Mouse (Mus musculus) retina, postnatal 1 day (tissue): Measurements from ENCODE around the gene Nit1.
A peak's percentile ranks its signal among the peaks of the same experiment; 100 is the strongest.
"Not testable (repeated sequence)": the region's sequence is repeated elsewhere in the genome, so short reads cannot be mapped to it uniquely, and the experiment has no call there.

Experiments
- DNase-seq: peaks from one replicate; pipeline ENCODE4 v3.0.0-alpha.2; 2012

Gene Nit1

GRCm38 (mm10) chr1:171348665-171349064 is 3.2 kb upstream of the Nit1 start:
- DNase-seq: no peak

DNA sequence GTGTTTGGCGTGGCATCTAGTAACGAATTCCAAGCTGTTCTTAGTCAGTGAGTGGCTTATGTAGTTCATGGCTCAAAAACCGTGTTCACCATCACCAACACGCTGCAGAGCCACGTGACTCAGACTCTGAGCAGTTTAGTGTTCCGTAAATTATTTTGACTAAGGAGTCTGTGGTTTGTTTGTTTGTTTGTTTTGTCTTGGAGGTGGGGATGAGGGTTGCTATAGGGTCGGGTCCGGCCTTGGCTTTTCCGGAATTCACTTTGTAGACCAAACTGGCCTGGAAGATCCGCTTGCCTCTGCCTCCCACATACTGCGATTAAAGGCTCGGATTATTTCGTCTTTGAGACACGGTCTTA is 627 bp upstream of the Nit1 start:
- DNase-seq: no peak

DNA sequence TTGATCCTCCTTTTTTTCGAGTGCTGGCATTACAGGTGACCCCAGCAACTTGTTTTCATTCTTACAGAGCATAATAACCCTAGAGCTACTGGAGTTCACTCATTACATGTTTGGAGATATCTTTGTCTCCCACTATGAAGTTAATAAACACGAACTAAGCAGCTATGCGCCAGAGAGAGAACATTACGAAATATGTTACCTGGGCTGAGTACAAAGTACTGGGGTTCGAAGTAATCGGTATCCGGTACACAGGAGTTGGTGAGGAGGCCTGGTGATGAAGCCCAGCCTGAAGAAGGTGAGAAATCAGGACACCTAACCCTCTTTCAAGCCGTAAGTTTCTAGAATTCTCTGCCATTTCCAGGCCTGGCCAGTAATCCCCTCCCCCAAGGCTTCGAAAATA is 731 bp downstream of the Nit1 start:
- DNase-seq: no peak

DNA sequence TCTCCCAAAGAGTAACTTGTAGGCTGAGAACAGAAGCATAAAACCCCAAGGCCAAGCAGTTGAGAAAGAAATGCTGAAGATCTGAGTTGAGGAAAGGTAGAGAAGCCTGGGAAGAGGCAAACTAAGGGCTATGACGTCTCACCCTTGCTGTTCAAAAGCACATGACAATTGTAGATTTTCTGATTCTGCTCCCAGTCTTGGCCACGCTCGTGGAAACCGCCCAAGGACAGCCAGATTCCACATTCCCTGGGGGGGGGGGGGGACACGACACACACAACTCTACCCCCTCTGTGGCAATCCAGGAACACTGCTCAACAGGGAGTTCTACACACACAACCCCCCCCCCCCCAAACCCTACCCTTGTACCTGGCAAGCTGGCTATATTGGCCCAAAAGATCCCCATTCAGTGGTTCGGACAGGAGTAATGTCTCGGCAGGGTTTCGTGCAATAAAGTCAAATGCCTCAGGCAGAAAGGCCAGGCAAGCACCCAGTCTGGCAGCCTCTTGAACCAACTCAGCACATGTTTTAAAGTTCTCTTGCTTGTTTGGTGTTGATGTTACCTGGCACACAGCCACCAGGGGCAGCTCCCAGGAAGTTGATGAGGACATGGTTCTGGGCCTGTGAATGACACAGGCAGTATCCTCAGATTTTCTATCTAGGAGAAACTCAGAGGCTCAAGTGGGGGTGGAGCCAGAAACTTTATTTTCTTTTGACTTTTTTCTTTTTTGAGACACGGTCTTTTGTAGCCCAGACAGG is 1.3 kb downstream of the Nit1 start:
- DNase-seq: peak; percentile 17

- DNase-seq: no peak
Observed at GRCm38 (mm10) chr1:171342262-171343207, 2.9 kb downstream of the Nit1 start.

DNA sequence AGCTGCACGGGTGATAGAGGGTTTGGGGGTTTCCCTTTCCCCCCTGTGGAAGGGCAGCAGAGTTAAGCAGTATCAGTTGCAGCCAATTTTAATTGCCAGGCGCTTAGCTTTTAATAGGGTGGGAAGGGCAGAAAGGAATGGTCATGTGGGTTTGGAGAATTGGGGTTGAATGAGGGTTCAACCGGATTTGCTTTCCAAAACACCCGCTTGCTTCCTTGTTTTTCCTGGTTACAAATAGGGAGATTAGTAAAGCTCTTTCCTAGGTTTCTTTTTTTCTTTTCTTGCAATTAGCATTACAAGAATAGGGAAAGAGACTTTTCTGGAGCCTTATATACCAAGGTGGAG is 15.3 kb downstream of the Nit1 start:
- no peak for DNase-seq

DNA sequence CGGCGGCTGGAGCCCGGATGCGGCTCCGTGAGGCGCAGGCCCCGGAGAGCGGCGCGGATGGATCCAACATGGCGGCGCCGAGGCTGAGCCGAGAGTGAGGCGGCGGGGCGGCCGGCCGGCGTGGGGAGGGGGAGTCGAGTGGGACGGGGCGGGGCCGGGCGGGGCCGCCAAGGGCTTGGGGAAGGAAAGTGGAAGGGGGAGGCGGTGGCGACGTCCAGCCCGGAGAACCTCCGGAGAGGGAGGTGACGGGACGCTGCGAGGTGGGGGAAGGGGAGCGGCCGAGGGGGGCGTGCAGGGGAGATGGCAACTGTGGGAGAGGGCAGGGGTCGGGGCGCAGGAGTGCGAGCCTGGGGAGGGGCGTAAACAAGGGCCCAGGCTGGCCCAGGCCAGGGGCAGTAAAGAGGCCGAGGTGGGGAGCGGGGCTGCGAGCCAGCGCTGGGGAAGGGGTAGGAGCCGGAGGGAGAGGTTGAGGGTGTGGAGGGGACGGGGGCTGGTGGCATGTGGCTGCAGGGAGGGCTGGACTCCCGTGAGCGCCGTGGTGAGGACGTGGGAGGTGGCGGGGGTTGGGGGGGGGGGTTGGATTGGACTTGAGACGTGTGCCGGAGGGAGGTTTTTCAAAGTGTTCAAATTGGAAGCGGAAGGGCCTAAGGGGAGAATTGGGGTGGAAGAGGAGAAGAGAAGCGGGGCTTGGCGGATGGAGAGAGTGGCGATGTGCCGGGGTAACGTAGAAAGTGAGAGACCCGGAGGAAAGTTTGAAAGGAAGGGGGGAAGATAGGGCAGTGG is 15.8 kb downstream of the Nit1 start:
- DNase-seq: peak; percentile 93

GRCm38 (mm10) chr1:171328839-171329432 is 16.5 kb downstream of the Nit1 start, which contains the start of gene Dedd:
Gene Dedd, plus strand, starts transcription at chr1:171329145.
- peak; percentile 97 for DNase-seq

- peak; percentile 11 for DNase-seq
Observed at GRCm38 (mm10) chr1:171328244-171328643, 17.2 kb downstream of the Nit1 start.

GRCm38 (mm10) chr1:171326588-171326987 is 18.9 kb downstream of the Nit1 start:
- DNase-seq: not testable (repeated sequence)

- DNase-seq: no peak
Observed at GRCm38 (mm10) chr1:171325571-171325970, 19.9 kb downstream of the Nit1 start.

GRCm38 (mm10) chr1:171322012-171322411 is 23.4 kb downstream of the Nit1 start:
- DNase-seq: no peak

GRCm38 (mm10) chr1:171321415-171321814 is 24.0 kb downstream of the Nit1 start:
- peak; percentile 46 for DNase-seq

GRCm38 (mm10) chr1:171320151-171320550 is 25.3 kb downstream of the Nit1 start:
- DNase-seq: no peak

GRCm38 (mm10) chr1:171319748-171320147 is 25.7 kb downstream of the Nit1 start:
- no peak for DNase-seq

DNA sequence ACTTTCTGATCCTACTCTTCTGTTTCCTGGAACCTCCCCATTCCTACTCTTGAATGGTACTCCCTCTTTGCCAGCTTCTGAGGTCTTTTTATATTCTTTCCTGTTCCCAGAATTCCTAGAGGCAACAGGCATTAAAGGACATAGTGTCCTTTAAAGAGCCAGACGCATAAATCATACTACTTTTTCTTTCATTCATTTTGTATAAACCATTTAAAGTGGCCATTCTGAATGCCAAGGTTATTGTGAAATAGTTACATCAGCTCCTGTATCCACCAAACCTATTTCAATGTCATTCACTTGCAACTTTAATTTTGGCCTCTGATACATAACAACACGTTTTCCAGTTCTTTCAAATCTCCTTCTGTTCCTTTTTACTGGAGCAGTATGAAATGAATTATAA is 36.1 kb downstream of the Nit1 start:
- DNase-seq: no peak

GRCm38 (mm10) chr1:171306157-171306556 is 39.3 kb downstream of the Nit1 start:
- DNase-seq: not testable (repeated sequence)

DNA sequence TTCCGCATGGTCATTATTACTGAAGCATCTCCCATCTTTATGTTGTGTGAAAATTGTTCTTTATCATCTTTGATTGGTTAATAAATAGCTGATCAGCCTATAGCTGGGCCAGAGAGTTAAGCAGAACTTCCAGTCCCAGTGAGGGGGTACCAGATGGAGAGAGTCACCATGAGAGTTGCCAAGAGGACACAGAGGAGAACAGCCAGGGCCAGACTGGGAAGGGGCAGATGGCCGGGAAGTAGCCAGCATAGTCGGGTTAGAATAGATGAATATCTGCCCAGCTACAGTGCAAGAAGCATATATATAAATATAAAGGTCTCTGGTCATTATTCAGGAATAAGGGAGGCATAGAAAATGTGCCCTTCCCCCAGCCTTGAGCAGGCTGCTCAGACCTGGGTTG is 47.2 kb downstream of the Nit1 start:
- DNase-seq: no peak

DNA sequence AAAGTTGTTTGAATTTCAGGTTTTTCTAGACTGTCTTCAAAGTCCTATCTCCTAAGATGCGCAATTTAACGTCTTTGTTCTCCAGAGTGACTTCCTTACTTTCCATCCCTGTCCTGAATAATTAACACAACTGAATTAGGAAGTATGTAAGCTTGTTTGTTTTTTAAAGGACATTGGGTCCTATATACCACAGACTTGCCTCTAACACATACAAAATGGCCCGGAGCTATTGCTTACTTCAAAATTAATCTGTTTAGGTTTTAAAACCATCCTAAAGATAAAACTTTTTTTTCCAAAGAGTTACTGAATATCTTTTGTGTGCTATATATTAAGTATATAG is 50.4 kb downstream of the Nit1 start:
- no peak for DNase-seq

- peak; percentile 95 for DNase-seq
Observed at GRCm38 (mm10) chr1:171294298-171295062, 51.0 kb downstream of the Nit1 start, which contains the start of gene Ufc1. Gene Ufc1, minus strand, starts transcription at chr1:171295024.

DNA sequence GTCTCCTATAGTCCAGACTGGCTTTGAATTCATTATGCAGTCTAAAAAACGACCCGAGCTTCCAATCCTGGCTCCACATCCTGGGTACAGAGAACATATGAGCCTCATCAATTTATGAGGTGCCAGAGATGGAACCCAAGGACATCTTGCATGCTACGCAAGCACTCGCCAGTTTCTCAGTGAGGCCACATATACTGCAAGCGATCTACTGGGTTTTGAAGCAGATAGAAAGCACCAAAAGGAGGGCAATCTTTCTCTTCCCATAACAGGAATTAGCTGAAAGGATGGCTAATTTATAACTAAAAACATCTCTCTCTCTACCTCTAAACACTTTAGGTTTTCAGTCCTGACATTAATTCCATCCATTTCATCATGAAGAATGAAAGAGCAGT is 51.5 kb downstream of the Nit1 start:
- no peak for DNase-seq

- DNase-seq: no peak
Observed at GRCm38 (mm10) chr1:171293351-171293750, 52.1 kb downstream of the Nit1 start.
